Mouse (Mus musculus): ENCODE data around the gene Vps13d.
A peak's percentile ranks its signal among the peaks of the same experiment; 100 is the strongest.

GRCm38 (mm10) chr4:145219240-145219985 lies 24.6 kb upstream of the Vps13d start:
- TF ChIP-seq POLR2A (IDR thresholded peaks at IDR 0.05; ENCODE audit: control insufficient read depth, extremely low read depth, insufficient read depth, low read length, poor library complexity) (no peak), CTCF (IDR thresholded peaks at IDR 0.05; ENCODE audit: borderline replicate concordance, control insufficient read depth, extremely low read depth, insufficient read depth, low read length, poor library complexity) (peak; percentile 90)
